Mouse (Mus musculus) ES-Bruce4 (cell line): ENCODE measurements at regions not wholly inside any gene's neighbourhood (a gene's known extent, or its start where the extent isn't known, plus 50 kb on each side); places are given as distances from the start of the nearest gene placed in this dataset.

ENCODE experiments used
- CTCF ChIP-seq: IDR thresholded peaks from one replicate; pipeline ENCODE4 v1.8.1; 2011; ENCODE audit warnings: low read depth, low read length
- EP300 ChIP-seq: IDR thresholded peaks from 2 replicates; pipeline ENCODE4 v1.6.1; 2011; ENCODE audit warnings: low read depth, low read length; ENCODE audit not compliant: insufficient read depth

DNA sequence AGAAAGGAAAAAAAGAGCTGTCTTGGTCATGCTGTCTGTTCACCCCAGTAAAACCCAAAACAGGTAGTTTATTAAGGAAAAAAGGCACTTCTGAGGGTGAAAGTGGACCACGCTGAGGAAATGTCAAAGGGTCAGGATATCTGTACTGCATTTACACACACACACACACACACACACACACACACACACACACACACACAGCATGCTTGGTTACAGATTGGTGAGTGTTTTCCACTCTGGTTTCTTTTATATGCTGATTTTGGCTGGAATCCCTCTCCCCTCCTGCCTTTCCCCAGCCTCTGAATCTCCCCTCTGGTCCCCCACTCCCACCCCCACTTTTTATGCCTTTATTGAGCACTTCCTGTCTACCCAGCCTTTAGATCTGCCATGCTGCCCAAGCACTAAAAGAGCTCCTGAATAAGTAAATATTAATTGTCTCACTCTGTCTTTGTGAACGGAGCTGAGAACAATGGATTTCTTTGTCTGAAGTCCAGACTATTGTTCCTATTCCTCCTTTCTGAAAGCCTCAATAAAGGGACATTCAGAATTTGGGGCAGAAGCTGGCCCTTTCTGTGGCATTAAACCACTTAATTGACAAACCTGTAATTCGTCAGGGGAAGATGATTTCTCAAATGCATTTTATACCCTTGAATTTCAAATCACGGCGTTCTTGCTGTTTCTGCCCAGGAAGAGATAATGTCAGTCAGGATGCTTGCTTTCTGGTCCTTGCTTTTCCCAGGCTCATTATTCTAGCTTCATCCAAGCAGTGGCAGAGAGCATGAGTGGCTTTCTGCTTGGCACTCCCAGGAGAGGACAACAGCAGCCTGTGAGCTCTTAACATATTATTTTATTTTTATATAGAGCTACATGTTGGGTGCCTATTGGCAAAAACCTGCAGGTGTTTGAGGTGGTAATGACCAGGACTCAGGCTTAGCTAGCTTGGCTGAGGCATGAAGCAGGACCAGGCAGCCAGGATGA, 187.8 kb downstream of the Zfp619 start:
- TF ChIP-seq EP300 (no peak), CTCF (no peak)
